9 mouse cellular contexts compared by ENCODE assay signal in the genomic region with DNA sequence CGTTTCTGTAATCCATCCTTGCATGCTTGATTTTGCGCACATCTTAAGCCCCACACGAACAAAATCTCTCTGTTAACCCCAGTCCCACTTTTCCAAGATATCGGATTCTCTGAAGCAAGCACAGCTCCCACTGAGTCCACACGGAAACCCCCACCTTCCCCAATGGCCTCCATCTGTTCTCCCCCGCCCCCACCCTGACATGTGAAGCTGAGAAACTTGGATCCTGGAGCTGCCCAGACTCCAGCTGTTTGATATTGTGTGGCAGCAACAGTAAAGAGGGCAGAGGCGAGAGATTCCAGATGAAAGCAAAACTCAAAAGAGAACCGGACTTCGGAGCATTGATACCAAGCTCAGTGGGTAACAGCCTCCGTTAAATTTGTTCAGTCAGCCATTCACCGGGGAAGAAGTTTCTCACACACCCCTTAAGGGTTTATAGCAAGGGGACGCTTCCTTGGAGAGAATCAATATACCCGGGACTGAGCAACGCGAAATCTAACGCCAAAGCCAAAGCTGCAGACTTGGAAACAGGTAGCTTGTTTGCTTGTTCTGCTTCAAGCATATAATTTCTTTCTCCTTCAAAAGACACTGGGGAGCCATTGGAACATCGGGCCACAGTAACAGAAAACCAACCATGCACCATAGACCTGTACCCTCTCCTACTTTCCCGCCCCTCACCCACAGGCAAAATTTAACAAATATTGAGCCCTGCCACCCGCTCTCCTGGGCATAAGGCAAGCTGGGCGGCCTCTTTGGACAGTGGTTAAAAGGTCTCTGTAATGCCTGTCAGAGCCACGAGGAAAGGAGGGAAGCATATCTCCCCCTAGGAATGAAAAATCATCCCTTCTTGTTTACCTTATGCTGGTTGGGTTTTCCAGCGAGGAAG. TPM values are rescaled to one million over a fixed set of nuclear protein-coding genes. Genes with fewer than 3 reads are reported as not detected.
A peak's percentile ranks its signal among the peaks of the same experiment; 100 is the strongest.
DNase-seq lines count a peak whose midpoint lies in the region; ATAC-seq and TF ChIP-seq lines count a peak whose summit lies in the region.
"Had no signal": no experiment of that assay in that cellular context is flagged by ENCODE, and none has a peak within 500 bp of the region (broad histone marks: within the 10 kb centered on the region; RNA-seq: fewer than 3 reads in every experiment).

No protein-coding gene starts in this region.

- WGBS in lung, embryonic 15.5 days, result 35% methylated on average over 22 of the region's 22 CpGs
- WGBS in limb, embryonic 15.5 days, result 29% methylated on average over 22 of the region's 22 CpGs
- WGBS in stomach, postnatal 0 days, result 50% methylated on average over 22 of the region's 22 CpGs

- H3K9ac ChIP-seq in lung, embryonic 15.5 days, result no peak overlapping the region
- H3K9ac ChIP-seq in limb, embryonic 15.5 days, result peak overlapping the region; percentile 10; the same call in 1 of the 2 replicates
- H3K9ac ChIP-seq in stomach, postnatal 0 days (ENCODE audit: low read length), result no peak overlapping the region

- peak; percentile 76; the same call in 1 of the 2 replicates for ATAC-seq in lung, embryonic 15.5 days (ENCODE audit: borderline replicate concordance, extremely low read depth, low FRiP score, low TSS enrichment)
- no peak for ATAC-seq in limb, embryonic 15.5 days (ENCODE audit: insufficient number of reproducible peaks, low FRiP score, low TSS enrichment, low read depth)
- no peak for ATAC-seq in stomach, postnatal 0 days (ENCODE audit: low FRiP score, low TSS enrichment)
- no peak for ATAC-seq in monocyte, adult 5-6 weeks (replicated peaks; ENCODE audit: insufficient number of reproducible peaks, low FRiP score, low TSS enrichment, poor library complexity, severe bottlenecking)

- peak; percentile 40 to 49 for DNase-seq in cerebellum, postnatal 14 days
- no peak for DNase-seq in cerebellum, postnatal 36 days
- DNase-seq in lung, postnatal 25 days (ENCODE audit: low spot score), result no peak
- DNase-seq in stomach, postnatal 0 days (ENCODE audit: low spot score), result no peak
- no peak for DNase-seq in left cerebral cortex, adult 11 months (ENCODE audit: low spot score)
- DNase-seq: cerebellum, adult 8-10 months had no signal

- H3K4me3 ChIP-seq in lung, embryonic 15.5 days, result peak overlapping the region; percentile 3; the same call in 1 of the 2 replicates
- H3K4me3 ChIP-seq in limb, embryonic 15.5 days, result peak overlapping the region; percentile 19
- H3K4me3 ChIP-seq in stomach, postnatal 0 days (ENCODE audit: low read depth, low read length), result no peak overlapping the region

- H3K4me1 ChIP-seq in lung, embryonic 15.5 days, result peaks cover 14% of the 10 kb centered on the region
- peaks cover 15% of the 10 kb centered on the region for H3K4me1 ChIP-seq in limb, embryonic 15.5 days
- H3K4me1 ChIP-seq in stomach, postnatal 0 days (replicated peaks; ENCODE audit: control insufficient read depth, insufficient read depth), result no peaks in the 10 kb centered on the region

- peak overlapping the region; percentile 41 for H3K4me2 ChIP-seq in lung, embryonic 15.5 days
- peak overlapping the region; percentile 44 for H3K4me2 ChIP-seq in limb, embryonic 15.5 days
- H3K4me2 ChIP-seq in stomach, postnatal 0 days (replicated peaks; ENCODE audit: low read depth), result peak overlapping the region; percentile 32

- no peak overlapping the region for H3K27ac ChIP-seq in lung, embryonic 15.5 days
- H3K27ac ChIP-seq in limb, embryonic 15.5 days, result no peak overlapping the region; the same call in 1 of the 2 replicates
- no peak overlapping the region for H3K27ac ChIP-seq in stomach, postnatal 0 days (replicated peaks)

- no peak for TF ChIP-seq EP300 in stomach, postnatal 0 days (optimal IDR thresholded peaks at IDR 0.05)

- TF ChIP-seq CTCF in stomach, postnatal 0 days (IDR thresholded peaks at IDR 0.05; ENCODE audit: low read depth), result no peak

- no peaks in the 10 kb centered on the region for H3K27me3 ChIP-seq in lung, embryonic 15.5 days
- H3K27me3 ChIP-seq in limb, embryonic 15.5 days, result no peaks in the 10 kb centered on the region
- no peaks in the 10 kb centered on the region for H3K27me3 ChIP-seq in stomach, postnatal 0 days (ENCODE audit: control insufficient read depth, insufficient read depth, low read length)

- H3K9me3 ChIP-seq in lung, embryonic 15.5 days, result no peaks in the 10 kb centered on the region
- H3K9me3 ChIP-seq in limb, embryonic 15.5 days, result no peaks in the 10 kb centered on the region
- H3K9me3 ChIP-seq in stomach, postnatal 0 days (ENCODE audit: control insufficient read depth, low read length), result no peaks in the 10 kb centered on the region

- H3K36me3 ChIP-seq in lung, embryonic 15.5 days, result no peaks in the 10 kb centered on the region
- H3K36me3 ChIP-seq in limb, embryonic 15.5 days, result no peaks in the 10 kb centered on the region
- no peaks in the 10 kb centered on the region for H3K36me3 ChIP-seq in stomach, postnatal 0 days (ENCODE audit: control insufficient read depth, insufficient read depth, low read length)

RNA-seq across cellular contexts. Expression of a gene that starts 6.9 kb away (rescaled TPM):
- 29.2 and 29.9 TPM in 2 replicates for polyA plus RNA-seq in lung, embryonic 15.5 days (2015; fragmentation: Nextera tagmentation; extraction: Ambion mirVana)
- polyA plus RNA-seq in limb, embryonic 15.5 days (2015; fragmentation: Nextera tagmentation; extraction: Ambion mirVana), result 56.1 and 57.6 TPM in 2 replicates
- polyA plus RNA-seq in stomach, postnatal 0 days (2015; fragmentation: Nextera tagmentation; extraction: Ambion mirVana), result 5.9 and 6.1 TPM in 2 replicates
- total RNA-seq in monocyte, adult 5-6 weeks (2017), result not detected in 3 replicates

Comparison
In these comparisons a context has a peak if more than half of its experiments do, and no peak if none do; other contexts are left out.
1. DNase-seq: peak in cerebellum, postnatal 14 days (2 of 2); none in cerebellum, postnatal 36 days (0 of 2), lung, postnatal 25 days (single experiment), stomach, postnatal 0 days (single experiment) and left cerebral cortex, adult 11 months (single experiment).
2. Peak in every context shown above with its lines, with median percentiles within 50 percentile points of each other: H3K4me2 ChIP-seq.